Mouse (Mus musculus): ENCODE measurements around the gene Zfp462. TPM values are rescaled to one million over a fixed set of nuclear protein-coding genes. Genes with fewer than 3 reads are reported as not detected.

Gene Zfp462
- total RNA-seq (2012; rRNA removed): 48.8 and 63.7 TPM in 2 replicates

DNA sequence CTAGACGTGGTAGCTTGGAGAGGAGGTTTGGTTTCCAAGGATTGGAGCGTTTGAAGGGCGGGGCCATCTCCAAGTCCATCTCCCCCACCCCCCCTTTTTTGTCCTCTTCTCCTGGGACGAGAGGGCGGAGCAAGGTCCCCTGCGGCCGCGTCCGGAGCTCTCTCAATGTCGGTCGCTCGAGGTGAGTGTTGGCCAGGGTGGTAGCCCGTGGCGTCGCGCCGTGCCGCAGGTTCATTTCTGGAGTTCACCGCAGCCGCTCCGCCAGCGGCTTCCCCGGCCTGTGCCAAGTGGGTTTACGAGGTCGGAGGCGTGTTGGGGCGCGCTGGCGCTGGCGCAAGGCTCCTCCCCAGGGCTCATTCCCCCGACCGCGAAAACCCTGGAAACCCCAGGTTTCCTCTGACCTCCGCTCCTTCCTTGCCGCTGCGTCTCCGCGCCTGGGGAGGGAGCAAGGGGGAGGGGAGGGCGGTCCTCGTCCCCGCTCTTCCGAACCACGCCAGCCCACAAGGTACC lies at the start of gene Zfp462:
Zfp462 (plus strand) TSS at position 128 of the 510 bp plus-strand sequence.
- Histone ChIP-seq H3K9me3 (ENCODE audit: control insufficient read depth, insufficient read depth, low read depth, low read length) (no peaks in the 10 kb centered on the region), H3K4me3 (ENCODE audit: insufficient read depth in 1 of 2, low read depth in 1 of 2, low read length in 2 of 2, poor library complexity in 1 of 2, severe bottlenecking in 1 of 2) (peak within 1 kb of the TSS; percentile 80 to 85), H3K4me1 (ENCODE audit: control insufficient read depth in 2 of 2, insufficient read depth in 2 of 2, low read length in 2 of 2, poor library complexity in 1 of 2) (0 out of 4 replicates have a peak, but pooled peaks cover 0 to 2% of the 10 kb centered on the region in 2 experiments), H3K36me3 (ENCODE audit: control insufficient read depth, insufficient read depth, low read length, poor library complexity, severe bottlenecking) (no peaks in the 10 kb centered on the region), H3K27ac (ENCODE audit: insufficient read depth, low read depth, low read length, poor library complexity, severe bottlenecking) (peak within 1 kb of the TSS; percentile 76), H3K9ac (ENCODE audit: insufficient read depth, low read depth, low read length, poor library complexity, severe bottlenecking) (peak within 1 kb of the TSS; percentile 86)
- DNase-seq (ENCODE audit: low read depth, low spot score): no peak
- TF ChIP-seq CHD2 (IDR thresholded peaks at IDR 0.05; ENCODE audit: low read depth, low read length): no peak
- 0 out of 2 replicates have a peak, but pooled peaks have one; percentile 47 for TF ChIP-seq HCFC1 (IDR thresholded peaks at IDR 0.05; ENCODE audit: borderline replicate concordance, insufficient read depth, low read length)
- in situ Hi-C loops (cut with MboI; ENCODE audit: low sequenced_read_pairs in 2 of 2, unreplicated experiment in 2 of 2): no loop called here

DNA sequence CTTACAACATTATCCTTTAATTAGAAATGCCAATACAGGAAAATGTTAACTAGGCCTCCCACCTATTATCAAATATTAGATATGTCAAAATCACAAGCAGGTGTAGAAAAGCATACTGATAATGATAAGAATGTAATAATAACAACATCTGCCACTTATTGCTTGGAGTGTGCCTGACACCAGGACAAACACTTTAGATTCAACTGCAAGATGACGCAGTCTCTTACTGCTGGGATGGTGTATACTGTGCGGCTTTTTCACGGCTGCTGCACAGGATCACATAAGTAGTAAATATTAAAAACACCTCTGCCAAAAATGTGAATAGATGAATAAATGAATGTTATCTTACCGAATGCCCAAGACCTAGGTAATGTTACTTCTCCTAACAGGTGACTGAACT lies 48.8 kb upstream of the Zfp462 start:
- DNase-seq (ENCODE audit: low read depth, low spot score): no peak
- Histone ChIP-seq H3K27ac (ENCODE audit: insufficient read depth, low read depth, low read length, poor library complexity, severe bottlenecking) (no peak overlapping the region), H3K9me3 (ENCODE audit: control insufficient read depth, insufficient read depth, low read depth, low read length) (no peaks in the 10 kb centered on the region), H3K9ac (ENCODE audit: insufficient read depth, low read depth, low read length, poor library complexity, severe bottlenecking) (no peak overlapping the region), H3K36me3 (ENCODE audit: control insufficient read depth, insufficient read depth, low read length, poor library complexity, severe bottlenecking) (no peaks in the 10 kb centered on the region), H3K4me1 (ENCODE audit: control insufficient read depth in 2 of 2, insufficient read depth in 2 of 2, low read length in 2 of 2, poor library complexity in 1 of 2) (no peaks in the 10 kb centered on the region), H3K4me3 (ENCODE audit: insufficient read depth in 1 of 2, low read depth in 1 of 2, low read length in 2 of 2, poor library complexity in 1 of 2, severe bottlenecking in 1 of 2) (no peak overlapping the region)
- in situ Hi-C loops (cut with MboI; ENCODE audit: low sequenced_read_pairs in 2 of 2, unreplicated experiment in 2 of 2): no loop called here
- no peak for TF ChIP-seq MAFK (IDR thresholded peaks at IDR 0.05; ENCODE audit: insufficient read depth, low read depth, low read length)
- TF ChIP-seq ZC3H11A (IDR thresholded peaks at IDR 0.05; ENCODE audit: borderline replicate concordance, low read depth, low read length): no peak
- TF ChIP-seq ZNF384 (IDR thresholded peaks at IDR 0.05; ENCODE audit: low read depth, low read length): no peak
- TF ChIP-seq CHD2 (IDR thresholded peaks at IDR 0.05; ENCODE audit: low read depth, low read length): no peak
- no peak for TF ChIP-seq HCFC1 (IDR thresholded peaks at IDR 0.05; ENCODE audit: borderline replicate concordance, insufficient read depth, low read length)

DNA sequence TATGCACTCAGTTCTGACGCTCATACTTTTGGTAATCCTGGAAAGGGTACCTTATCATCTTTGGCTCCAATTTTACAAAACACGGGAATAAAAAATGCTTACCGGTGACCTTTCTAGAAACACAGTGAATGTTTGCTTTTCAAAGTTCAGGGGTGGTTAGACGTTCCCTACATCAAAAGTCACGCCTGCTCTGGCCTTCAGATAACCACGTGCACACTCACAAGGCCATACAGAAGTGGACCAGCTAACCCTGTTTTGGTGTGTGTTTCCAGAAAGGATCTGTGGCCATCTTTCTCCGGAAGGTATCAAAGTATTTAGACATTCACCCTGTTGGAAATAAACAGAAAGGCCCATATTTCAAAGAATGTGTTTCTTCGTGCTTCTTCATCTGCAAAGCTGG lies 40.2 kb upstream of the Zfp462 start:
- in situ Hi-C loops (cut with MboI; ENCODE audit: low sequenced_read_pairs in 2 of 2, unreplicated experiment in 2 of 2): no loop called here
- no peaks in the 10 kb centered on the region for H3K4me1 ChIP-seq (ENCODE audit: control insufficient read depth in 2 of 2, insufficient read depth in 2 of 2, low read length in 2 of 2, poor library complexity in 1 of 2)
- no peak overlapping the region for H3K27ac ChIP-seq (ENCODE audit: insufficient read depth, low read depth, low read length, poor library complexity, severe bottlenecking)
- H3K4me3 ChIP-seq (ENCODE audit: insufficient read depth in 1 of 2, low read depth in 1 of 2, low read length in 2 of 2, poor library complexity in 1 of 2, severe bottlenecking in 1 of 2): no peak overlapping the region
- H3K9ac ChIP-seq (ENCODE audit: insufficient read depth, low read depth, low read length, poor library complexity, severe bottlenecking): no peak overlapping the region
- DNase-seq (ENCODE audit: low read depth, low spot score): no peak
- H3K36me3 ChIP-seq (ENCODE audit: control insufficient read depth, insufficient read depth, low read length, poor library complexity, severe bottlenecking): no peaks in the 10 kb centered on the region
- no peaks in the 10 kb centered on the region for H3K9me3 ChIP-seq (ENCODE audit: control insufficient read depth, insufficient read depth, low read depth, low read length)
- no peak for TF ChIP-seq ZC3H11A (IDR thresholded peaks at IDR 0.05; ENCODE audit: borderline replicate concordance, low read depth, low read length)
- no peak for TF ChIP-seq CHD2 (IDR thresholded peaks at IDR 0.05; ENCODE audit: low read depth, low read length)
- TF ChIP-seq HCFC1 (IDR thresholded peaks at IDR 0.05; ENCODE audit: borderline replicate concordance, insufficient read depth, low read length): no peak
- TF ChIP-seq MAFK (IDR thresholded peaks at IDR 0.05; ENCODE audit: insufficient read depth, low read depth, low read length): no peak
- no peak for TF ChIP-seq ZNF384 (IDR thresholded peaks at IDR 0.05; ENCODE audit: low read depth, low read length)

DNA sequence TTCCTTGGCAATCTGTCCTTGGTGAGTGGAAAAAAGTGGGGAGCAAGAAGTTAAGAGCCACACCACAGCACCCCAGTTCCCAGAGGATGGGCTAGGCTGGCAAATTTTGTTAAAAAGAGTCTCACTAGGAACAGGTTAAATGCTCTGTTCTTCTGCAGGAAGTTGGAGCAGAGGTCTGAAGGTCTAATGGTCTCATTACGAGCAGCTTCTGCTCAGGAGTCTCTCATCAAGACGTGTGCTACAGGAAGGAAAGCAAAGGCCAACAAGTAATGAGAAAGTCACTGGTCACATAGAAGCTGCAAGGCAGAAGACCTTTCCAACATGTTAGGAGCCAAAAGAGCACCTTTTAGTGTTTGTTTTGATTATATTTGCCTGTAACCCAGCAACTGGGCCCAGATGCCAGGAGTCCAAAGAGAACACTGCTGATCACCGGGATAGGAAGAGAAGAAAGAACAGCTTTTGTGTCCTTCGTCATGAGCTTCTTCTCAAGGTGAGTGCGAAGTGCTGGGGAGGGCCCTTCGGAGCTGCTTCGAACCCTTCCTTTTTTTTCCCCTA lies 39.4 kb upstream of the Zfp462 start:
- DNase-seq (ENCODE audit: low read depth, low spot score): no peak
- no peak overlapping the region for H3K4me3 ChIP-seq (ENCODE audit: insufficient read depth in 1 of 2, low read depth in 1 of 2, low read length in 2 of 2, poor library complexity in 1 of 2, severe bottlenecking in 1 of 2)
- H3K9me3 ChIP-seq (ENCODE audit: control insufficient read depth, insufficient read depth, low read depth, low read length): no peaks in the 10 kb centered on the region
- H3K9ac ChIP-seq (ENCODE audit: insufficient read depth, low read depth, low read length, poor library complexity, severe bottlenecking): no peak overlapping the region
- no peak overlapping the region for H3K27ac ChIP-seq (ENCODE audit: insufficient read depth, low read depth, low read length, poor library complexity, severe bottlenecking)
- in situ Hi-C loops (cut with MboI; ENCODE audit: low sequenced_read_pairs in 2 of 2, unreplicated experiment in 2 of 2): no loop called here
- no peaks in the 10 kb centered on the region for H3K36me3 ChIP-seq (ENCODE audit: control insufficient read depth, insufficient read depth, low read length, poor library complexity, severe bottlenecking)
- H3K4me1 ChIP-seq (ENCODE audit: control insufficient read depth in 2 of 2, insufficient read depth in 2 of 2, low read length in 2 of 2, poor library complexity in 1 of 2): no peaks in the 10 kb centered on the region
- TF ChIP-seq ZNF384 (IDR thresholded peaks at IDR 0.05; ENCODE audit: low read depth, low read length) (no peak), CHD2 (IDR thresholded peaks at IDR 0.05; ENCODE audit: low read depth, low read length) (no peak), ZC3H11A (IDR thresholded peaks at IDR 0.05; ENCODE audit: borderline replicate concordance, low read depth, low read length) (no peak), HCFC1 (IDR thresholded peaks at IDR 0.05; ENCODE audit: borderline replicate concordance, insufficient read depth, low read length) (no peak), MAFK (IDR thresholded peaks at IDR 0.05; ENCODE audit: insufficient read depth, low read depth, low read length) (no peak)

Measured in ES-E14 (cell line).